Mouse (Mus musculus) small intestine, adult 2 months (tissue): Measurements from ENCODE around the gene Gm5737.

Source experiments
- CTCF ChIP-seq: fragments of 200-500 bp; IDR thresholded peaks from 2 replicates; pipeline ENCODE4 v1.5.1; 2012; ENCODE audit warnings: low read depth, mild to moderate bottlenecking, control low read depth, inconsistent platforms, low read length, moderate library complexity, mixed read lengths; ENCODE audit not compliant: insufficient replicate concordance, insufficient read length; ENCODE audit errors: extremely low read depth
- POLR2A ChIP-seq: fragments of 200-500 bp; IDR thresholded peaks from 2 replicates; pipeline ENCODE4 v1.6.1; 2012; ENCODE audit warnings: low read depth, mild to moderate bottlenecking, control low read depth, inconsistent platforms, low read length, moderate library complexity

- TF ChIP-seq CTCF, result no peak
- no peak for TF ChIP-seq POLR2A
These were observed 49.4 kb downstream of the Gm5737 start for GRCm38 (mm10) chr7:120861488-120862047.
